Mouse (Mus musculus): ENCODE results near the gene Usp32.

The Usp32 gene

DNA sequence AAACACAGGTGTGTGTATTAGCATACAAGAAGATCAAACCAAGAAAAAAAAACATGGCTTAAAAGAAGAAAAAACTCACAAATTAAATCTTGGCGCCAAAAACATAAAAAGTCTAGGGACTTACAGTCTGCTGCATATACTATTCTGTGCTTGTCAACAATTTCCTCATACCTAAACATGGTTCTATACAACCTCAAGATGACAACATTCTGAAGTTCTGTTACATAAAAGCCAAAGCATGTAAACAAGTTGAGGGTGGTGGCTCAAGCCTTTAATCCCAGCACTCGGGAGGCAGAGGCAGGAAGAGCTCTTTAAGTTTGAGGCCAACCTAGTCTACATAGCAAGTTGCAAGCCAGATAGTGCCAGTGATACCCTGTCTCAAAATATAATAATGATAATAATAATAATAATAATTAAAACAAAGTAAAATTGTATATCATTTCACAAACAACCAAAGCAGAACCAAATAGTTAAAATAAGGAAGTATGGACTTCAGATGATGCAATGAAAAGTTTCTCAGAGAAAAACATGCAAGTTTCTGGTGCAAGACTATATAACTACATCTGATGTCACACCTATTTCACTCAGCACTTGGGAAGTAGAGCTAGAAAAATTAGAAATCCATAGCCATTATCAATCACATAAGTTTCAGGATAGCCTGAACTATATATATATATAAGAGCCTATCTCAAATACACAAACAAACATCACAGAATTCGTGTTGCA is 16.5 kb downstream of the Usp32 start:
- DNase-seq (ENCODE audit: low spot score) = no peak

DNA sequence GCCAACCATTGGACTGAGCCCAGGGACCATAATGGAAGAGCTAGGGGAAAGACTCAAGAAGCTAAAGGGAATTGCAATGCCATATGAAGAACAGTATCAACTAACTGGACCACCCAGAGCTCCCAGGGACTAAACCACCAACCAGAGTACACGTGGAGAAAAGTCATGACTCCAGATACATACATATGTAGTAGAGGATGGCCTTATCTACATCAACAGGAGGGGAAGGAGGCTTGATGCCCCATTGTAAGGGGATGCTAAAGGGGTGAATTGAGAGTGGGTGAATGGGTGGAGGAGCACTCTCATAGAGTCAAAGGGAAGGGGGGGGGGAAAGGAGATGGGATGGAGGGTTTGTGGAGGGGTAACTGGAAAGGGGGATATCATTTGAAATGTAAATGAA is 17.9 kb downstream of the Usp32 start:
- no peak for DNase-seq (ENCODE audit: low spot score)

DNA sequence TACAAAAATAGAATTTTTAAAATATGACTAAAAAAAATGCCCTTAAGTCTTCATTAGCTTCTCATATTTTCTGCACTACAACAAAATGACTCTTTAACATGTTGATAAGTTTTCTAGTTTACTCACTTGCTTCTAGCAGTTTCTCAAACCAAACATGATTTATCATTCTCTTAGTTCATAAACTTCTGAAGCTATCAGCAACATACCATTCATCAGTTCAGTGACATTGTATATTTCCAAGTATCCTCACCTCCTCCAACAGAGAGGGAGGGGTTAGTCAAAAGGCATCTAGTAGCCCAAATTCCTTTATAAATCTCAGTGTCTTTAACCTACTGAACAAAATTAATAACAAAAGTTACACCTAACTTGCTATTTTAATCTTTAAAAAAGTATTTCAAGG is 22.8 kb downstream of the Usp32 start:
- no peak for DNase-seq (ENCODE audit: low spot score)

DNA sequence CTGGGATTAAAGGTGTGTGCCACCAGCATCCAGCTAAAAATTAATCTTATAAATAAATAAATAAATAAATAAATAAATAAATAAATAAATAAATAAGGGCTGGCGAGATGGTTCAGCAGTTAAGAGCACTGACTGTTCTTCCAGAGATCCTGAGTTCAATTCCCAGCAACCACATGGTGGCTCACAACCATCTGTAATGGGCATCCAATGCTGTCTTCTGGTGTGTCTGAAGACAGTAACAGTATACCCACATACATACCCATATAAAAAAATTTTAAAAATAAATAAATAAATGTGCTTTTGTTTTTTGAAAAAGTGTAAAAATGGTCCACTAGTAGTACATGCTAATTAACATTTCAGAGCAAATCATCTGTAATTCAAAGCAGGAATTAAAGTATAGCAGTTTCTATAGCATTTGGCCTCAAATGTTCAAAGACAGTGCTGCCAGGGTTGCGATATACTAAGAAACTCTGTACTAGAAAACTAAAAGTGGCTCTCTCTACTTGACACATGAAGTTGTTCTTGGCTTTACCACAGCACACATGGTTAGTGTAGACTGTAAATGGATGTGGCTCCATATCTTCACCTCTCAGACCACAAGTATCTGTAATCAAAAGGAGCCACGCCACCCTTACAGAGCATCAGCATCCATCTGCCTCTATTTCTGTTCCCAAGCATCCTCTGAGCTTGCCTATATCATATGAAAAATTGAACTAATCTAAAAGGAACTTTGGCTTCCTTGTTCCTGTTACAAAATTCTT is 23.7 kb downstream of the Usp32 start:
- no peak for DNase-seq (ENCODE audit: low spot score)

GRCm38 (mm10) chr11:85109957-85110356 is 30.0 kb downstream of the Usp32 start:
- no peak for DNase-seq (ENCODE audit: low spot score)

GRCm38 (mm10) chr11:85107217-85107616 is 32.7 kb downstream of the Usp32 start:
- DNase-seq (ENCODE audit: low spot score) = no peak

GRCm38 (mm10) chr11:85105836-85106235 is 34.1 kb downstream of the Usp32 start:
- no peak for DNase-seq (ENCODE audit: low spot score)

GRCm38 (mm10) chr11:85103763-85104162 is 36.2 kb downstream of the Usp32 start:
- DNase-seq (ENCODE audit: low spot score) = no peak

DNA sequence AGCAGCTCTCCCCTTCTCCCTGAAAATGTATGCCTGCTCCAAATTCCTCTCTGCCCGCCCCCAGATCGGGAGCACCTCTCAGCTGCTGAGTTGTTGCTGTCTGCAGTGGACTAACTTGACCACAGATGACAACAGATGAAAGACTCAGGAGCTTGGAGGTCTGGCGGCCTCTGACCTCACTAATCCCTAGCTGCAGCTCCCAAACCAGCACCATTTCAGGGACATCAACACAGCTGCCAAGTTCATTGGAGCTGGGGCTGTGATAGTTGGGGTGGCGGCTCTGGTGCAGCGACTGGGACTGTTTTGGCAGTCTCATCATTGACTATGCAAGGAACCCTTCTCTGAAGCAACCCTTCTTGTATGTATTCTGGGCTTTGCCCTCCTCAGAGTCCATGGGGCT is 44.8 kb downstream of the Usp32 start:
- DNase-seq (ENCODE audit: low spot score) = no peak

DNA sequence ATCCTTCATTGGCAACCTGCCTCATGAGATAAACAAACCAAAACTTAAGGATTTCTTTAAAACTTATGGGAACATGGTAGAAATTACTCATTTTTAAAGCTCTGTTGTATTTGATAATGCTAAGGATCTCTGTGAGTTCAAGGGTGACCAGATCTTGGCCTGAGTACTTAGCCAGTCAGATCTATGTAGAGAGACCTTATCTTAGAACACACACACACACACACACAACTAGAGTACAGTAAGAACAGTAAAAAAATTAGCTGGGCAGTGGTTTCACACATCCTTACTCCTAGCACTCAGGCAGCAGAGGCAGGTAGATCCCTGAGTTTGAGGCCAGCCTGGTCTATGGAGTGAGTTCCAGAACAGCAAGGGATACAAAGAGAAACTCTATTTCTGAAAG is 53.7 kb downstream of the Usp32 start:
- DNase-seq (ENCODE audit: low spot score) = no peak

GRCm38 (mm10) chr11:85067871-85068270 is 72.1 kb downstream of the Usp32 start:
- no peak for DNase-seq (ENCODE audit: low spot score)

- DNase-seq (ENCODE audit: low spot score) = no peak
Observed at GRCm38 (mm10) chr11:85058562-85058961, 81.4 kb downstream of the Usp32 start.

GRCm38 (mm10) chr11:85057544-85057943 is 82.4 kb downstream of the Usp32 start:
- no peak for DNase-seq (ENCODE audit: low spot score)

- no peak for DNase-seq (ENCODE audit: low spot score)
Observed at GRCm38 (mm10) chr11:85056901-85057300, 83.1 kb downstream of the Usp32 start.

DNA sequence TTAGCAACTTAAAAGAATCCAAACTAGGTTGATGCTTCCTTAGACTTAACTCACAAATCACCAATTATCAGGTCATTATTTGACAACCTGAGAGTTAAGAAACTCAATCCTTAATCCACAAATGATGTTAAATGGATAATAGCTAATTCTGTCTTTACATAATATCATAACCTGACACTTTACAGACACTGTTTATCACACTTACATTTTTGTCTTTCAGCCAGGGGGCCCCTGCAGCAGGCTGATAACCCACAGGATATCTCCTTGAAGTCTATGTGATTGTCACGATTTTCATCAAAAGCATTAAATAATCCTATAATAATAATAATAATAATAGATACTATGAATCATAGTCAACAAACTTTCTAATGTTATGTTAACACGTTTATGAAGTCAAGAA is 84.4 kb downstream of the Usp32 start:
- DNase-seq (ENCODE audit: low spot score) = no peak

- DNase-seq (ENCODE audit: low spot score) = no peak
Observed at GRCm38 (mm10) chr11:85039256-85039655, 100.7 kb downstream of the Usp32 start.

- no peak for DNase-seq (ENCODE audit: low spot score)
Observed at GRCm38 (mm10) chr11:85013121-85013520, 126.8 kb downstream of the Usp32 start.

- no peak for DNase-seq (ENCODE audit: low spot score)
Observed at GRCm38 (mm10) chr11:85003566-85003965, 136.4 kb downstream of the Usp32 start.

- DNase-seq (ENCODE audit: low spot score) = no peak
Observed at GRCm38 (mm10) chr11:84995241-84995640, 144.7 kb downstream of the Usp32 start.

- DNase-seq (ENCODE audit: low spot score) = no peak
Observed at GRCm38 (mm10) chr11:84992996-84993395, 147.0 kb downstream of the Usp32 start.

DNA sequence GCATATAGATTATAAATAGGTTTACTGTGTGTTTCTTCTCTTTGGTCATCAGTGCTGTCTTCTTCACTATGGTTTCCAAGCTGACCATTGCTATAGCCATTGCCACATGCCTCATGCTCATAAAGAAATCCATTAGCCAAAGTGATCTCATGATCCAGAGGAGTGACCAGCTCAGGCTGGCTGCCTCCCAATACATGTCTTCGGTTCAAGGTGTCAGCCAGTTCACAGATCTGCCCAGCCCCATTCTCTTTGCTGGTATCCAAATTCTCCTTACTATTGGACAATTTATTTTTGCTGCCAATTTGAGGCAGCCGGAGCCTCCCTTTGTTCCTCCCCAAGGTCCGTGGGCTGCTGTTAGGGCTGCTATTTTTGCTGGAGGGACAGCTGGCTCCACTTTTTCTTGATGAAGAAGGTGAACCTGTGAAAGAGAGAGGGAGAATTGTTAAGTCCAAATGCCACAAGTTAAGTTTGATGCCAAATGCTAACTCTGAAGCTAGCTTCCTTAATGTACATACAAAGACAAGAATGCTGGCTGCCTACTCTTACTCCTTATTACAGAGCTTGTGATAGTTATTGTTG is 151.5 kb downstream of the Usp32 start:
- no peak for DNase-seq (ENCODE audit: low spot score)

DNA sequence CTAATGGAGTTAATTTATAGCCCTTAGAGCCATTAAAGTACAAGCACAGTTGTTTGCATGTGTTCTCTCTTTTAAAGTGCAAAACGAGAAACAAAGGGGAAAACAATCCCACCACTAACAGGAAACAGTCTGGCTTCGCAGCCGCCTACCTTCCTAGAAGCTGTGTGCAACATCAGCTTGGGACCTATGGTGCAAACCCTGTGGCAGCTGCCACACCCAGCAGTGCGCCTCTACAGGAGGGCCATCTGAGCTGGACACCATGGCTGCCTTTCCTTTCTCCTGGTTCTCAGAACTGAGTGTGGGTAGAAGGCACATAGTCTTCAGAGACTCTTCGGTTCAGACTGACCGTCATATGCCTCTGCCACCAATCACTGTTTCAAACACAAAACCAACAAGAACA is 154.5 kb downstream of the Usp32 start:
- no peak for DNase-seq (ENCODE audit: low spot score)

DNA sequence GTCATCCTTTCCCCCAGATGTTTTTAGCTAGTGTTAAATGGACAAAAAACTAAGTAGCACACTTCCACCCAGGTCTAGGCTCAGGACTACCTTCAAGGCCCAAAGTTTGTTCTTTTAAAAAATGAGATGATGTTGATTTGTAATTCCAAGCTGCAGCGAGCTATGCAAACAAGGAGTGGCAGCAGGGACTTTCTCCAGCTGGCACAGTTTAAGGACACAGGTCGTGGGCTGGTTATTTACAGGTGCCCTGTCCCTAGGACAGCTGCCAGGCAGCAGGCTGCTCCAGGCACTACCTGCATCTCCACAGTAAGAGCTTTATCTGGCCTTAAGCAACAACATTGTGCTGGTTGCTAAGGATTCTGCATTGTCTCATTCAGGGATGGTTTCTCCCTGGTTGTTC is 159.3 kb downstream of the Usp32 start:
- no peak for DNase-seq (ENCODE audit: low spot score)

All from testis, postnatal 14 days (tissue).